Mouse (Mus musculus): ENCODE results near the gene Dlg2. TPM values are rescaled to one million over a fixed set of nuclear protein-coding genes. Genes with fewer than 3 reads are reported as not detected.
"Not testable (repeated sequence)": the region's sequence is repeated elsewhere in the genome, so short reads cannot be mapped to it uniquely, and the experiment has no call there.

Dlg2 gene
- polyA plus RNA-seq, 1 experiment from 2014 or later = 15.5 TPM

GRCm38 (mm10) chr7:90703163-90703852 is 226.8 kb downstream of the Dlg2 start:
- WGBS = 46% methylated on average over 7 of the region's 7 CpGs
- Histone ChIP-seq H3K27me3 (no peaks in the 10 kb centered on the region), H3K4me2 (no peak overlapping the region), H3K36me3 (no peaks in the 10 kb centered on the region), H3K27ac (no peak overlapping the region), H3K4me1 (peaks cover 5% of the 10 kb centered on the region; the same call in 1 of the 2 replicates), H3K9ac (no peak overlapping the region), H3K9me3 (no peaks in the 10 kb centered on the region), H3K4me3 (no peak overlapping the region)
- no peak for ATAC-seq (ENCODE audit: insufficient number of reproducible peaks, insufficient read depth, low FRiP score, low TSS enrichment, low read depth)

GRCm38 (mm10) chr7:90703951-90704350 is 227.5 kb downstream of the Dlg2 start:
- H3K27me3 ChIP-seq = no peaks in the 10 kb centered on the region
- WGBS = 66% methylated on average over 1 of the region's 1 CpGs
- no peak for ATAC-seq (ENCODE audit: insufficient number of reproducible peaks, insufficient read depth, low FRiP score, low TSS enrichment, low read depth)
- H3K36me3 ChIP-seq = no peaks in the 10 kb centered on the region
- peaks cover 5% of the 10 kb centered on the region; the same call in 1 of the 2 replicates for H3K4me1 ChIP-seq
- H3K27ac ChIP-seq = no peak overlapping the region
- no peak overlapping the region for H3K4me3 ChIP-seq
- no peak overlapping the region for H3K4me2 ChIP-seq
- no peak overlapping the region for H3K9ac ChIP-seq
- no peaks in the 10 kb centered on the region for H3K9me3 ChIP-seq

- ATAC-seq (ENCODE audit: insufficient number of reproducible peaks, insufficient read depth, low FRiP score, low TSS enrichment, low read depth) = no peak
- H3K9me3 ChIP-seq = no peaks in the 10 kb centered on the region
- H3K27me3 ChIP-seq = no peaks in the 10 kb centered on the region
- H3K4me3 ChIP-seq = no peak overlapping the region
- H3K36me3 ChIP-seq = no peaks in the 10 kb centered on the region
- no peak overlapping the region for H3K9ac ChIP-seq
- 40% methylated on average over 3 of the region's 3 CpGs for whole genome bisulfite sequencing
- H3K4me2 ChIP-seq = no peak overlapping the region
- no peaks in the 10 kb centered on the region for H3K4me1 ChIP-seq
- no peak overlapping the region for H3K27ac ChIP-seq
Measured at GRCm38 (mm10) chr7:90734086-90734485, 257.6 kb downstream of the Dlg2 start.

- Histone ChIP-seq H3K27ac (no peak overlapping the region), H3K27me3 (no peaks in the 10 kb centered on the region), H3K9me3 (no peaks in the 10 kb centered on the region), H3K4me3 (no peak overlapping the region), H3K36me3 (no peaks in the 10 kb centered on the region), H3K9ac (no peak overlapping the region), H3K4me1 (no peaks in the 10 kb centered on the region), H3K4me2 (no peak overlapping the region)
- 47% methylated on average over 1 of the region's 1 CpGs for WGBS
- ATAC-seq (ENCODE audit: insufficient number of reproducible peaks, insufficient read depth, low FRiP score, low TSS enrichment, low read depth) = no peak
Measured at GRCm38 (mm10) chr7:90736369-90736768, 259.9 kb downstream of the Dlg2 start.

GRCm38 (mm10) chr7:90748636-90749035 is 272.2 kb downstream of the Dlg2 start:
- Histone ChIP-seq H3K4me2 (no peak overlapping the region), H3K36me3 (no peaks in the 10 kb centered on the region), H3K27me3 (no peaks in the 10 kb centered on the region), H3K4me1 (no peaks in the 10 kb centered on the region), H3K9me3 (no peaks in the 10 kb centered on the region), H3K4me3 (no peak overlapping the region), H3K9ac (no peak overlapping the region), H3K27ac (no peak overlapping the region)
- WGBS = 88% methylated on average over 1 of the region's 1 CpGs
- no peak for ATAC-seq (ENCODE audit: insufficient number of reproducible peaks, insufficient read depth, low FRiP score, low TSS enrichment, low read depth)

- no peak overlapping the region for H3K9ac ChIP-seq
- no peak overlapping the region for H3K4me2 ChIP-seq
- H3K27ac ChIP-seq = no peak overlapping the region
- H3K4me3 ChIP-seq = no peak overlapping the region
- no peaks in the 10 kb centered on the region for H3K27me3 ChIP-seq
- 0 out of 2 replicates have a peak, but pooled peaks have one; percentile 43 for ATAC-seq (ENCODE audit: insufficient number of reproducible peaks, insufficient read depth, low FRiP score, low TSS enrichment, low read depth)
- H3K4me1 ChIP-seq = no peaks in the 10 kb centered on the region
- H3K9me3 ChIP-seq = no peaks in the 10 kb centered on the region
- WGBS = 90% methylated on average over 1 of the region's 1 CpGs
- no peaks in the 10 kb centered on the region for H3K36me3 ChIP-seq
Measured at GRCm38 (mm10) chr7:90787945-90788344, 311.5 kb downstream of the Dlg2 start.

- H3K4me3 ChIP-seq = no peak overlapping the region
- ATAC-seq (ENCODE audit: insufficient number of reproducible peaks, insufficient read depth, low FRiP score, low TSS enrichment, low read depth) = no peak
- 77% methylated on average over 1 of the region's 1 CpGs for whole genome bisulfite sequencing
- no peak overlapping the region for H3K27ac ChIP-seq
- H3K9ac ChIP-seq = no peak overlapping the region
- H3K27me3 ChIP-seq = no peaks in the 10 kb centered on the region
- no peak overlapping the region for H3K4me2 ChIP-seq
- H3K9me3 ChIP-seq = no peaks in the 10 kb centered on the region
- no peaks in the 10 kb centered on the region for H3K4me1 ChIP-seq
- H3K36me3 ChIP-seq = no peaks in the 10 kb centered on the region
Measured at GRCm38 (mm10) chr7:90791522-90791921, 315.1 kb downstream of the Dlg2 start.

- no peaks in the 10 kb centered on the region for H3K4me1 ChIP-seq
- no peak for ATAC-seq (ENCODE audit: insufficient number of reproducible peaks, insufficient read depth, low FRiP score, low TSS enrichment, low read depth)
- H3K9me3 ChIP-seq = no peaks in the 10 kb centered on the region
- H3K27me3 ChIP-seq = no peaks in the 10 kb centered on the region
- no peaks in the 10 kb centered on the region for H3K36me3 ChIP-seq
- H3K4me2 ChIP-seq = no peak overlapping the region
- H3K27ac ChIP-seq = no peak overlapping the region
- H3K4me3 ChIP-seq = no peak overlapping the region
- 82% methylated on average over 3 of the region's 3 CpGs for WGBS
- no peak overlapping the region for H3K9ac ChIP-seq
Measured at GRCm38 (mm10) chr7:90825640-90826039, 349.2 kb downstream of the Dlg2 start.

- no peaks in the 10 kb centered on the region for H3K36me3 ChIP-seq
- no peaks in the 10 kb centered on the region for H3K9me3 ChIP-seq
- H3K4me3 ChIP-seq = no peak overlapping the region
- no peak overlapping the region for H3K9ac ChIP-seq
- 72% methylated on average over 4 of the region's 4 CpGs for WGBS
- no peak overlapping the region for H3K4me2 ChIP-seq
- H3K4me1 ChIP-seq = no peaks in the 10 kb centered on the region
- H3K27me3 ChIP-seq = no peaks in the 10 kb centered on the region
- no peak for ATAC-seq (ENCODE audit: insufficient number of reproducible peaks, insufficient read depth, low FRiP score, low TSS enrichment, low read depth)
- H3K27ac ChIP-seq = no peak overlapping the region
Measured at GRCm38 (mm10) chr7:90841276-90841675, 364.8 kb downstream of the Dlg2 start.

- WGBS = 67% methylated on average over 5 of the region's 5 CpGs
Measured at GRCm38 (mm10) chr7:90843345-90844293, 367.1 kb downstream of the Dlg2 start.

GRCm38 (mm10) chr7:90876796-90877195 is 400.3 kb downstream of the Dlg2 start:
- H3K4me2 ChIP-seq; H3K27ac ChIP-seq; H3K4me1 ChIP-seq; H3K4me3 ChIP-seq; ATAC-seq (ENCODE audit: insufficient number of reproducible peaks, insufficient read depth, low FRiP score, low TSS enrichment, low read depth); H3K9me3 ChIP-seq; H3K27me3 ChIP-seq; H3K36me3 ChIP-seq; H3K9ac ChIP-seq: not testable (repeated sequence)
- WGBS = 49% methylated on average over 4 of the region's 4 CpGs

More at GRCm38 (mm10) chr7:90843345-90844293, 367.1 kb downstream of the Dlg2 start:
- Histone ChIP-seq H3K4me3 (no peak overlapping the region), H3K27ac (no peak overlapping the region), H3K9me3 (no peaks in the 10 kb centered on the region), H3K36me3 (no peaks in the 10 kb centered on the region), H3K9ac (no peak overlapping the region), H3K4me2 (no peak overlapping the region), H3K4me1 (no peaks in the 10 kb centered on the region), H3K27me3 (no peaks in the 10 kb centered on the region)
- no peak for ATAC-seq (ENCODE audit: insufficient number of reproducible peaks, insufficient read depth, low FRiP score, low TSS enrichment, low read depth)

- Histone ChIP-seq H3K9me3 (no peaks in the 10 kb centered on the region), H3K27me3 (no peaks in the 10 kb centered on the region), H3K9ac (no peak overlapping the region), H3K36me3 (no peaks in the 10 kb centered on the region), H3K4me2 (no peak overlapping the region), H3K4me3 (no peak overlapping the region), H3K27ac (no peak overlapping the region), H3K4me1 (peaks cover 4% of the 10 kb centered on the region; the same call in 1 of the 2 replicates)
- WGBS = 60% methylated on average over 3 of the region's 3 CpGs
- ATAC-seq (ENCODE audit: insufficient number of reproducible peaks, insufficient read depth, low FRiP score, low TSS enrichment, low read depth) = no peak
Measured at GRCm38 (mm10) chr7:90882740-90883139, 406.3 kb downstream of the Dlg2 start.

Data from embryonic facial prominence, embryonic 13.5 days (tissue).